Comparison of ENCODE assay signal across 16 mouse cellular contexts in genomic region chr15:5196691-5197090, GRCm38 (mm10). TPM values are rescaled to one million over a fixed set of nuclear protein-coding genes. Genes with fewer than 3 reads are reported as not detected.
DNase-seq lines count a peak whose midpoint lies in the region; ATAC-seq lines count a peak whose summit lies in the region.
"Had no signal": no experiment of that assay in that cellular context is flagged by ENCODE, and none has a peak within 500 bp of the region (broad histone marks: within the 10 kb centered on the region; RNA-seq: fewer than 3 reads in every experiment).

No protein-coding gene starts in this region.

- H3K9me3 ChIP-seq in heart, embryonic 14.5 days (ENCODE audit: control insufficient read depth, low read length) = no peaks in the 10 kb centered on the region
- H3K9me3 ChIP-seq in heart, embryonic 12.5 days (replicated peaks) = no peaks in the 10 kb centered on the region
- H3K9me3 ChIP-seq in megakaryocyte, embryonic 14.5 days = no peaks in the 10 kb centered on the region
- H3K9me3 ChIP-seq: hindbrain, embryonic 12.5 days; limb, embryonic 13.5 days; lung, embryonic 15.5 days; midbrain, embryonic 15.5 days had no signal

- 45% methylated on average over 4 of the region's 4 CpGs for WGBS in heart, embryonic 14.5 days
- WGBS in heart, embryonic 12.5 days = 50% methylated on average over 4 of the region's 4 CpGs

- DNase-seq in embryo, embryonic 10.5 days (ENCODE audit: low spot score) = peak; percentile 29
- no peak for DNase-seq in embryo, embryonic 11 days
- no peak for DNase-seq in left cerebral cortex, adult 11 months (ENCODE audit: low spot score)
- DNase-seq in layer of hippocampus, postnatal 14 days (ENCODE audit: low spot score in 2 of 2) = no peak
- DNase-seq: adrenal gland, postnatal 25 days; cerebellum, adult 8-10 months; right cerebral cortex, postnatal 25 days had no signal

- H3K36me3 ChIP-seq in heart, embryonic 14.5 days (ENCODE audit: control insufficient read depth, insufficient read depth, low read length) = peaks cover 11% of the 10 kb centered on the region; the same call in 1 of the 2 replicates
- peaks cover 9% of the 10 kb centered on the region for H3K36me3 ChIP-seq in heart, embryonic 12.5 days
- peaks cover 78% of the 10 kb centered on the region for H3K36me3 ChIP-seq in megakaryocyte, embryonic 14.5 days (replicated peaks; ENCODE audit: low read length)
- H3K36me3 ChIP-seq: midbrain, embryonic 15.5 days had no signal

- no peak overlapping the region for H3K4me2 ChIP-seq in heart, embryonic 14.5 days (ENCODE audit: low read length)
- H3K4me2 ChIP-seq in heart, embryonic 12.5 days = no peak overlapping the region
- H3K4me2 ChIP-seq: hindbrain, embryonic 12.5 days; limb, embryonic 13.5 days; lung, embryonic 15.5 days; midbrain, embryonic 15.5 days had no signal

- H3K27me3 ChIP-seq in heart, embryonic 14.5 days (ENCODE audit: control insufficient read depth, insufficient read depth, low read length) = no peaks in the 10 kb centered on the region
- no peaks in the 10 kb centered on the region for H3K27me3 ChIP-seq in heart, embryonic 12.5 days (replicated peaks)
- no peaks in the 10 kb centered on the region for H3K27me3 ChIP-seq in megakaryocyte, embryonic 14.5 days (replicated peaks)
- H3K27me3 ChIP-seq: hindbrain, embryonic 12.5 days; limb, embryonic 13.5 days; lung, embryonic 15.5 days; midbrain, embryonic 15.5 days had no signal

- no peak overlapping the region for H3K4me3 ChIP-seq in heart, embryonic 14.5 days (ENCODE audit: control insufficient read depth in 1 of 2, insufficient read depth in 1 of 2, low read depth in 1 of 2, low read length in 2 of 2)
- no peak overlapping the region for H3K4me3 ChIP-seq in heart, embryonic 12.5 days
- H3K4me3 ChIP-seq in megakaryocyte, embryonic 14.5 days (replicated peaks) = peak overlapping the region; percentile 53
- H3K4me3 ChIP-seq: hindbrain, embryonic 12.5 days; limb, embryonic 13.5 days; lung, embryonic 15.5 days; midbrain, embryonic 15.5 days had no signal

- peak overlapping the region; percentile 25 to 45; a peak in 2 of 4 replicates for H3K27ac ChIP-seq in heart, embryonic 14.5 days (replicated peaks in 1 of 2; ENCODE audit: control insufficient read depth in 1 of 2, insufficient read depth in 1 of 2, low read depth in 2 of 2, low read length in 2 of 2)
- no peak overlapping the region; the same call in 1 of the 2 replicates for H3K27ac ChIP-seq in heart, embryonic 12.5 days (ENCODE audit: poor library complexity, severe bottlenecking)
- H3K27ac ChIP-seq: hindbrain, embryonic 12.5 days; limb, embryonic 13.5 days; lung, embryonic 15.5 days; midbrain, embryonic 15.5 days had no signal

- ATAC-seq in heart, embryonic 14.5 days (ENCODE audit: insufficient number of reproducible peaks, insufficient read depth, low FRiP score, low read depth) = no peak
- no peak for ATAC-seq in heart, embryonic 12.5 days (ENCODE audit: insufficient number of reproducible peaks, low FRiP score)
- ATAC-seq in megakaryocyte, adult 5-6 weeks (ENCODE audit: poor library complexity, severe bottlenecking) = no peak
- ATAC-seq: forebrain, embryonic 14.5 days; midbrain, embryonic 15.5 days had no signal

- no peak overlapping the region for H3K9ac ChIP-seq in heart, embryonic 14.5 days (ENCODE audit: low read length)
- H3K9ac ChIP-seq in heart, embryonic 12.5 days = no peak overlapping the region
- H3K9ac ChIP-seq: hindbrain, embryonic 12.5 days; limb, embryonic 13.5 days; lung, embryonic 15.5 days; midbrain, embryonic 15.5 days had no signal

- peaks cover 10 to 32% of the 10 kb centered on the region in 2 experiments for H3K4me1 ChIP-seq in heart, embryonic 14.5 days (ENCODE audit: control insufficient read depth in 2 of 2, insufficient read depth in 2 of 2, low read length in 2 of 2)
- H3K4me1 ChIP-seq in heart, embryonic 12.5 days (replicated peaks) = peaks cover 38% of the 10 kb centered on the region
- H3K4me1 ChIP-seq in megakaryocyte, embryonic 14.5 days = peaks cover 84% of the 10 kb centered on the region
- H3K4me1 ChIP-seq: hindbrain, embryonic 12.5 days; lung, embryonic 15.5 days; midbrain, embryonic 15.5 days had no signal

RNA-seq across cellular contexts. Expression of gene Ttc33, which starts 11.4 kb away (rescaled TPM):
- 36.8 and 39.7 TPM in 2 replicates for polyA plus RNA-seq in heart, embryonic 14.5 days (2014; fragmentation: Nextera tagmentation; extraction: Ambion mirVana)
- 32.4 and 32.6 TPM in 2 replicates for polyA plus RNA-seq in heart, embryonic 12.5 days (2016; fragmentation: Nextera tagmentation; extraction: Ambion mirVana)
- polyA plus RNA-seq in megakaryocyte, embryonic 14.5 days (2012; ENCODE audit: insufficient read depth, low replicate concordance) = 18.4 TPM in 1 of 2 replicates, not detected in the other
- 21.6 and 23.1 TPM in 2 replicates for total RNA-seq in megakaryocyte, adult 5-6 weeks (2015)
- 34.1 and 38.5 TPM in 2 replicates for total RNA-seq in megakaryocyte, adult 5-6 weeks (2017)
- total RNA-seq in layer of hippocampus, postnatal 14 days (2021) = 10 to 100 TPM; 53.2 to 64.4 TPM

RNA-seq across cellular contexts. Expression of gene Ptger4, which starts 47.3 kb away (rescaled TPM):
- 3.3 and 4.1 TPM in 2 replicates for polyA plus RNA-seq in heart, embryonic 14.5 days (2014; fragmentation: Nextera tagmentation; extraction: Ambion mirVana)
- polyA plus RNA-seq in heart, embryonic 12.5 days (2016; fragmentation: Nextera tagmentation; extraction: Ambion mirVana) = 2.4 and 2.5 TPM in 2 replicates
- 1.3 TPM in 1 of 2 replicates, not detected in the other for polyA plus RNA-seq in megakaryocyte, embryonic 14.5 days (2012; ENCODE audit: insufficient read depth, low replicate concordance)
- 30.5 and 33.2 TPM in 2 replicates for total RNA-seq in megakaryocyte, adult 5-6 weeks (2015)
- total RNA-seq in megakaryocyte, adult 5-6 weeks (2017) = 20.6 and 21.2 TPM in 2 replicates
- 1 to 10 TPM in 1 of 2 experiments, under 1 TPM in 1; 0.74 to 1.1 TPM for total RNA-seq in layer of hippocampus, postnatal 14 days (2021)

RNA-seq across cellular contexts. Expression of gene Prkaa1, which starts 53.0 kb away (rescaled TPM):
- polyA plus RNA-seq in heart, embryonic 14.5 days (2014; fragmentation: Nextera tagmentation; extraction: Ambion mirVana) = 20.9 and 21.3 TPM in 2 replicates
- polyA plus RNA-seq in heart, embryonic 12.5 days (2016; fragmentation: Nextera tagmentation; extraction: Ambion mirVana) = 23.7 and 24.1 TPM in 2 replicates
- polyA plus RNA-seq in megakaryocyte, embryonic 14.5 days (2012; ENCODE audit: insufficient read depth, low replicate concordance) = 0.47 and 0.93 TPM in 2 replicates
- 36.2 and 42.8 TPM in 2 replicates for total RNA-seq in megakaryocyte, adult 5-6 weeks (2015)
- total RNA-seq in megakaryocyte, adult 5-6 weeks (2017) = 30.5 and 31.1 TPM in 2 replicates
- 10 to 100 TPM; 19.2 to 20.8 TPM for total RNA-seq in layer of hippocampus, postnatal 14 days (2021)

Comparison
In these comparisons a context has a peak if more than half of its experiments do, and no peak if none do; other contexts are left out.
1. RNA of gene Prkaa1, which starts 53.0 kb away (polyA plus RNA-seq): 23.7 to 24.1 TPM in heart, embryonic 12.5 days and 20.9 to 21.3 TPM in heart, embryonic 14.5 days; 0.47 to 0.93 TPM in megakaryocyte, embryonic 14.5 days; every median in the first group is over 10 times any median in the second.